Mouse (Mus musculus) hindbrain, embryonic 12.5 days (tissue): Measurements from ENCODE around the gene Dnal4. TPM values are rescaled to one million over a fixed set of nuclear protein-coding genes. Genes with fewer than 3 reads are reported as not detected.

Experiments used
- ATAC-seq: fragments of 200-750 bp; cut with Nextera tagmentation; 2 replicates; pipeline ENCODE4 v1.8.0; 2017; ENCODE audit warnings: moderate TSS enrichment; ENCODE audit not compliant: low FRiP score
- H3K27ac ChIP-seq: fragments of 300-500 bp; sonication (generic); 2 replicates; pipeline ENCODE4 v1.5.1; 2016; ENCODE audit warnings: mild to moderate bottlenecking
- H3K27me3 ChIP-seq: fragments of 300-500 bp; sonication (generic); 2 replicates; pipeline ENCODE4 v1.6.1; 2016; ENCODE audit warnings: mild to moderate bottlenecking
- H3K36me3 ChIP-seq: fragments of 300-500 bp; sonication (generic); 2 replicates; pipeline ENCODE4 v1.6.1; 2016; ENCODE audit warnings: mild to moderate bottlenecking
- H3K4me1 ChIP-seq: fragments of 300-500 bp; sonication (generic); 2 replicates; pipeline ENCODE4 v1.6.1; 2016
- H3K4me2 ChIP-seq: fragments of 300-500 bp; sonication (generic); replicated peaks from 2 replicates; pipeline ENCODE4 v1.6.1; 2016; ENCODE audit warnings: mild to moderate bottlenecking
- H3K4me3 ChIP-seq: fragments of 300-500 bp; sonication (generic); 2 replicates; pipeline ENCODE4 v1.5.1; 2016; ENCODE audit warnings: mild to moderate bottlenecking
- H3K9ac ChIP-seq: fragments of 300-500 bp; sonication (generic); 2 replicates; pipeline ENCODE4 v1.6.1; 2016; ENCODE audit warnings: mild to moderate bottlenecking, moderate library complexity
- H3K9me3 ChIP-seq: fragments of 300-500 bp; sonication (generic); replicated peaks from 2 replicates; pipeline ENCODE4 v1.6.1; 2016; ENCODE audit warnings: mild to moderate bottlenecking
- WGBS: fragments of 180-500 bp; shearing (Covaris S2); methylation state at CpG from one replicate; pipeline ENCODE4 v1.1.7; 2016; 5-methylcytosine and 5-hydroxymethylcytosine counted together
- polyA plus RNA-seq: library from polyadenylated mRNA; unstranded; fragments of >200 nt; fragmentation: Nextera tagmentation; extraction: Ambion mirVana; gene quantifications from 2 replicates; pipeline ENCODE4 v1.2.1, GENCODE M21; 2016

Dnal4 gene
- polyA plus RNA-seq, 1 experiment from 2014 or later, result 76.8 TPM

DNA sequence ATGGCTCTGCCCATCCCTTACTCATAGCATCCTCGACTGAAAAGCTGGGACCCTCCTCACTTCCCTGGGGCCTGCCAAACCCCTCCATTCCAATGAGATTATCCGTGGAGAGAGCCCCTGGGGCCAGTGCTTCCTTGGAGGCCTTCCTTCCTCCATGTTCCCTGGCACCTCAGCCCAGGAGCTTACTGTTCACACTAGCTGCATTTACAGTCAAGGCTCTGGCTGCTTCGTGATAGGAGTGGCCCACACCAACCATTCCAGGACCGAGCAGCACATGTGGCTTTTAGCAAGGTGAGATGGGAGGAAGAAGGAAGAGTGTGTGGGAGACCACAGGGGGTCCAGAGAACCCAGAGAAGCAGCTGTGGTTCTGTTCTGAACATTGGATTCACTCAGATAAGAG lies 23.8 kb downstream of the Dnal4 start:
- Histone ChIP-seq H3K4me2 (no peak overlapping the region), H3K27ac (no peak overlapping the region), H3K4me3 (no peak overlapping the region), H3K36me3 (no peaks in the 10 kb centered on the region), H3K9me3 (no peaks in the 10 kb centered on the region), H3K27me3 (no peaks in the 10 kb centered on the region), H3K9ac (no peak overlapping the region; the same call in 1 of the 2 replicates), H3K4me1 (peaks cover 11% of the 10 kb centered on the region)
- 54% methylated on average over 4 of the region's 4 CpGs for WGBS
- peak; percentile 31; the same call in 1 of the 2 replicates for ATAC-seq

DNA sequence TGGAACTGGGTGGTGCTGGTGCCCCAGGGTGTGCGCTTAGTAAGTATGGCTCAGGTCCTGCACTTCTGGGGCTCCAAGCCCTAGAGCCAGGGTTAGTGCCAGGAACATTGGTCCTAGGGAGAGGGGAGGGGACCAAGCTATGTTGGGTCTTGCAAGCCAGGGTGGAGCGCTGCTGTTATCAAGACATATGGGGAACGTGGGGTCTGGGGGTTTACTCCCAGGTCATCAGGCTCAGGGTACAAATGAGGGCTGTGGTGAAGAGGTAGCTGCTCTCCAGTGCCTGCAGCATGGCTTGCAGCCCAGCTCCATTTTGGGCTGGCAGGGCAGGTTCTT lies 24.3 kb downstream of the Dnal4 start:
- Histone ChIP-seq H3K9me3 (no peaks in the 10 kb centered on the region), H3K27me3 (no peaks in the 10 kb centered on the region), H3K4me1 (peaks cover 11% of the 10 kb centered on the region), H3K36me3 (no peaks in the 10 kb centered on the region), H3K9ac (no peak overlapping the region; the same call in 1 of the 2 replicates), H3K4me3 (no peak overlapping the region), H3K4me2 (no peak overlapping the region), H3K27ac (no peak overlapping the region)
- ATAC-seq, result no peak; the same call in 1 of the 2 replicates
- 80% methylated on average over 3 of the region's 3 CpGs for WGBS

DNA sequence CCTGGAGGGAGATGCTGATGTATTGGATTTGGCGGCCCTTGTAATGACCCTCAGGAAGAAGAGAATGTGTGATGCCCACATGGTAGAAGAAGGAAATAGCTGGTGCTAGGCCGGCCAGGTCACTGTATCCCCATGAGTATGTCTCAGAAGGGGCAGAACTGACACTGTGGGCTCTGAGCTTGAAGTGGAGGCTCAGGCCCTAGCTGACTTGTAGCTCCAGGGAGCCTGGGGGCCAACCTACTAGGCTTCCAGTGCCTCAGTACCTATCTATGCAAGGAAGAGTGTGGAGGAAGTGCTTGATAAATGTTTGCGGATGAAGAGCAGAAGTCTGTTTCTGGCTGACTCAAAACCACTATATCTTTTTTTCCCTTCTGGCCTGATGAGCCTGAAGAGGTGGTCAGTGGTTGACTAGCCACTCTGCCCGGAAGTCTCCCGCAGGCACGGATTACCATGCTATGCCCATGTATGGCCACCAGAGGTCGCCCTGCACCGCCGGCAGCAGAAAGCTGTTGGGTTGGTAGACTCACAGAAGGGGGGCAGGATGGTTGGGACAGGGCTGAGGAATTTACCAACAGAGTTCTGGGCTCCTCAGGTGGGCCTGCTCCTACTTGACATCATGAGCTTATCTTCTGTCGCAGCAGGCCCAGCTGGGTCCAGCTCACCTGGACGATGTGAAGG lies 24.8 kb downstream of the Dnal4 start:
- Histone ChIP-seq H3K27me3 (no peaks in the 10 kb centered on the region), H3K4me1 (peaks cover 11% of the 10 kb centered on the region), H3K9me3 (no peaks in the 10 kb centered on the region), H3K4me2 (no peak overlapping the region), H3K9ac (no peak overlapping the region), H3K4me3 (no peak overlapping the region), H3K27ac (no peak overlapping the region), H3K36me3 (no peaks in the 10 kb centered on the region)
- ATAC-seq, result 0 out of 2 replicates have a peak, but pooled peaks have one; percentile 25
- 22% methylated on average over 11 of the region's 11 CpGs for WGBS

DNA sequence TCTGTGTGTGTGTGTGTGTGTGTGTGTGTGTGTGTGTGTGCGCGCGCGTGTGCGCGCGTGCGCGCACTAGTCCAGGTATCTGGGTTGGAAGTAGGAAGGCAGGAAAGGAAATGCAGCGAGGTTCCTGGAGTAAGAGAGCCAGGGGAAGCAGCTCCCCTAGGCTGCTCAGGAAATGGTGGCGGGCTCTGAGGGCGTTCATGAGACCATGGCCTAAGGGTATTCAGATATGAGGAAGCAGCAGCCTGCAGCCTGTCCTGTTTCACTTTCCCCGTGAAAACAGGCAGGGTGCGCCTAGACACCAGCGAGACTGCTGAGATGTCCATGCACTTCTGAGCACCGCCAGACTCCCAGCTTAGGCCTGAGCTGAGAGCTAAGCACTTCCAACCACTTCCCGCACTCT lies 25.9 kb downstream of the Dnal4 start:
- no peaks in the 10 kb centered on the region for H3K9me3 ChIP-seq
- WGBS, result 90% methylated on average over 17 of the region's 17 CpGs

DNA sequence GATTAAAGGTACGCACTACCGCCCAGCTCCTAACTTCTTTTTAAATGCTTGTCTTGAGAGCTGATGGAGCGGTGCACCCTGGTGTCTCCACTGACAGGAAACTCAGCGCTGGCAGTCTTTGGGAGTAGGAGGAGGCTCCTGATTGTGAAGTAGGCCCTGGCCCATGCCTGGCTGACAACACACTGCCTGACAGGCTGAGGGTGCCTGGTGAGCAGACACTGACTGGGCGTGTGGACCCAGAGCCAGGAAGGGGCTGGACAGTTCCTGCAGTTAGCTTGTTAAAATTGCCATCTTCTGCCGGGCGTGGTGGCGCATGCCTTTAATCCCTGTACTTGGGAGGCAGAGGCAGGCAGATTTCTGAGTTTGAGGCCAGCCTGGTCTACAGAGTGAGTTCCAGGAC lies 27.4 kb downstream of the Dnal4 start:
- Histone ChIP-seq H3K4me1 (no peaks in the 10 kb centered on the region), H3K27ac (no peak overlapping the region), H3K9me3 (no peaks in the 10 kb centered on the region), H3K9ac (no peak overlapping the region), H3K36me3 (no peaks in the 10 kb centered on the region), H3K4me3 (no peak overlapping the region), H3K27me3 (no peaks in the 10 kb centered on the region), H3K4me2 (no peak overlapping the region)
- ATAC-seq, result no peak
- WGBS, result 86% methylated on average over 8 of the region's 8 CpGs

More for the DNA sequence above, 25.9 kb downstream of the Dnal4 start:
- H3K36me3 ChIP-seq, result no peaks in the 10 kb centered on the region
- ATAC-seq, result no peak
- H3K9ac ChIP-seq, result no peak overlapping the region
- H3K4me1 ChIP-seq, result peaks cover 9% of the 10 kb centered on the region
- H3K27ac ChIP-seq, result no peak overlapping the region; the same call in 1 of the 2 replicates
- no peak overlapping the region for H3K4me3 ChIP-seq
- H3K4me2 ChIP-seq, result no peak overlapping the region
- H3K27me3 ChIP-seq, result no peaks in the 10 kb centered on the region

DNA sequence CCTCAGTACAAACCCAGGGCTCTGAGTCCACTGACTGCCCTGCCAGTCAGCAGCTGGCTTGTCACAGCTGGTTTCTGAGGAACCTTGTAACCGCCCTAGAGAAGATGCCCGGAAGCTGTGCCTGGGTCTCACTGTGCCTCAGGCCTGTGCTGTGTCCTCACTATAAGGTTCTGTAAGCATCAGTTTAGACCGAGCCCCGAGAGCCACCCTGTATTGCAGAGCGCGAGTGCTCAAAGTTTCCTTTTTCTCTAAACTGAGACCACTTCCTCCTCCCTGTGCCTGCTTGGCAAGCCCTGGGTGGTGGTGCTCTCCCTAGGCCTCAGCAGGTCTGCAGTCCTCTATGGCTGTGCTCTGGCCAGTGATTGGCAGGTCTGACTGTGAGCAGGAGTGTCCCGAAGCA lies 28.5 kb downstream of the Dnal4 start:
- Histone ChIP-seq H3K36me3 (no peaks in the 10 kb centered on the region), H3K4me1 (no peaks in the 10 kb centered on the region), H3K9me3 (no peaks in the 10 kb centered on the region), H3K9ac (no peak overlapping the region), H3K27ac (no peak overlapping the region), H3K4me2 (no peak overlapping the region), H3K4me3 (no peak overlapping the region), H3K27me3 (no peaks in the 10 kb centered on the region)
- 89% methylated on average over 7 of the region's 7 CpGs for WGBS
- no peak for ATAC-seq

DNA sequence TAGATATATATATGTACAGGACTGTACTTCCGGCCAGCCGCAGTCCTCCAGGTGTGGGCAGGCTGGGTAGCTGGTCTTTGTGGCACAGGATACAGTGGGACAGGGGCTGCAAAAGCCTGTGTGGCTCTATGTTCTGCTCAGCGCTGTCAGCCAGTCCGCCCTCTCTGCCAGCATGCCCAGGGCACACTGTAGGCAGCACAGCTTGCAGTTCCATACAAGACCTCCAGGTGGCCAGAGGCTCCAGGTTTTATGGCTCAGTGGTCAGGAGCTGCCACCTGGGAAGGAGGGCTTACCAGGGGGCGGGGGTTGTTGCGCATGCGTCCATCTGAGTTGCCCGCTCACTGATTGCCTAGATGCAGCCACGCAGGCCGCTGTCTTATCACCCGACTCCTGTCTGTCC lies 29.7 kb downstream of the Dnal4 start:
- WGBS, result 60% methylated on average over 11 of the region's 11 CpGs
- H3K4me1 ChIP-seq, result no peaks in the 10 kb centered on the region
- H3K4me3 ChIP-seq, result no peak overlapping the region
- H3K36me3 ChIP-seq, result no peaks in the 10 kb centered on the region
- H3K27ac ChIP-seq, result no peak overlapping the region
- H3K4me2 ChIP-seq, result 0 out of 2 replicates have a peak overlapping the region, but pooled peaks have one; percentile 2
- H3K27me3 ChIP-seq, result no peaks in the 10 kb centered on the region
- H3K9me3 ChIP-seq, result no peaks in the 10 kb centered on the region
- ATAC-seq, result peak; percentile 62
- no peak overlapping the region for H3K9ac ChIP-seq

DNA sequence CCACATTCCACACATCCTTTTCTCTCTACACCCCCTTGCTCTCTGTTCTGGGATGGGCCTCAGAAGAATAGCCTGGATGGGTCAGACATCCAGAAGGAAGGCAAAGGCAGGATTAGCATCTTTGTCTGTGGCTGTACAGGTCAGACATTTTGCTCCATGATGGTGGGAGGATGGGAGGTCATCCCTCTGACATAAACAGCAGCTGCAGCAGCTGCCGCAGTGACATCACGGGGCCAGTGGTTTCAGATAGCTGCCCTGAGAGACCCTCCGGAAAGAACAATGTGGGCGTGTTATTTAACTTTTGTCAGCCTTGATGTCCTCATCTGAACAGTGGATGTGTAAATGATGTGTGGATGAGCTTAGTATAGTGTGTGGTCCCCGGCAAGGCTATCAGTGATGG lies 31.8 kb downstream of the Dnal4 start:
- H3K27me3 ChIP-seq, result no peaks in the 10 kb centered on the region
- no peak overlapping the region for H3K4me3 ChIP-seq
- peaks cover 6% of the 10 kb centered on the region for H3K4me1 ChIP-seq
- no peak overlapping the region for H3K27ac ChIP-seq
- H3K4me2 ChIP-seq, result no peak overlapping the region
- no peak for ATAC-seq
- no peaks in the 10 kb centered on the region for H3K36me3 ChIP-seq
- WGBS, result 89% methylated on average over 5 of the region's 5 CpGs
- no peak overlapping the region for H3K9ac ChIP-seq
- H3K9me3 ChIP-seq, result no peaks in the 10 kb centered on the region

DNA sequence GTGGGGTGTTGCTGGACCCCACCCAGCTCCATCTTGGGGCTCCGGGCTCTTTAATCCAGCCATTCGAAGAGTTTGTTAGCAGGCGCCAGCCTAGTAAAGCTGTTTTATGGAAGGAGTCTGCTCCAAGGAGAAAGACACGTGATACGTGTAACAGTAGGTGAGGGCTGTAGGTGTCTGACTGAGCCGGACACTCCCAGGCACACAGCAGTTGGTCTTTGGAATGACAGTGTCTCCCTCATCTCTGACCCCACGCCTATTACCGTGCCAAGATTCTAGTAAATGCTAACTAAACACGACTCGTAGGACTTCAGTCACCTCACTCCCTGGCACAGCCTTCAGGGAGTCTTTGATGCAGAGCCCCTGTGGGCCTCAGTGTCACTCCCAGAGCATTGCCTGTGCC lies 32.3 kb downstream of the Dnal4 start:
- H3K27me3 ChIP-seq, result no peaks in the 10 kb centered on the region
- H3K9me3 ChIP-seq, result no peaks in the 10 kb centered on the region
- H3K4me2 ChIP-seq, result no peak overlapping the region
- no peak overlapping the region for H3K9ac ChIP-seq
- no peaks in the 10 kb centered on the region for H3K36me3 ChIP-seq
- ATAC-seq, result no peak
- no peak overlapping the region for H3K4me3 ChIP-seq
- peaks cover 12% of the 10 kb centered on the region for H3K4me1 ChIP-seq
- H3K27ac ChIP-seq, result no peak overlapping the region
- 88% methylated on average over 10 of the region's 10 CpGs for WGBS

DNA sequence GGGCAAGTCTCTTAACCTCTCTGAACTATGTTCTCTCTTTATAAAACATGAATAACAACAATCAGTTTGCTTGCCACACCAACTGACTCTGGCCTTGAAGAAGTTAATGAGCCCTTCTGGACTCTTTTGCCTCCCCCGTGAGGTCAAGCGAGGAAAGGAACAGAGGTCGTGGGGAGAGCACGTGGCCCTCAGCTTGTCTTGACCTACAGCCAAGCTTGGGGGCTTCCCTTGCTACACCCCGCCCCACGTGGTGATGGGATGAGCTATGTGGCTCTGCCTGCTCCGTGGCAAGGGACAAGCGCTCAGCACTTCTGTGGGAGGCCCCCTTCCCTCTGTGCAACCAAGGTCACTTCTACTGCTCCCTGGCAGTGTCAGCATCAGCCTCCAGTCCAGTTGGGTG lies 32.9 kb downstream of the Dnal4 start:
- Histone ChIP-seq H3K27me3 (no peaks in the 10 kb centered on the region), H3K27ac (no peak overlapping the region), H3K4me3 (no peak overlapping the region), H3K4me2 (no peak overlapping the region), H3K4me1 (peaks cover 17% of the 10 kb centered on the region), H3K9me3 (no peaks in the 10 kb centered on the region), H3K36me3 (no peaks in the 10 kb centered on the region), H3K9ac (no peak overlapping the region)
- WGBS, result 77% methylated on average over 8 of the region's 8 CpGs
- ATAC-seq, result no peak

DNA sequence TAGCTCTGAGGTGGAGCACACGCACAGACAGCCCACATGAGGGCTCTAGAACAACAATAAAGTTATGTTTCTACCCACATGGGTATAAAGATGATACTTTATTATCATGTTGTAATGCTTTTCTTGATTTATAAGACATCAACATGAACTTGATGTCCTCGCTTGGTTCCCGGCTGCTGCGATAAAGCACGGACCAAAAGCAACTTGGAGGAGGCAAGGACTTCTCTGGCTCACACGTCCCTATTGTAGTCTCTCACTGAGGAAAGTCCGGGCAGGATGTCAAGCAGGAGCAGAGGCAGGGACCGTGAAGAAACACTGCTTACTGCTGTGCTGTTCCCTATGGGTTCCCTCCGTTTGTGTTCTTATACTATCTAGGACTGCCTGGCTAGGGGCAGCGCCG lies 33.6 kb downstream of the Dnal4 start:
- no peaks in the 10 kb centered on the region for H3K27me3 ChIP-seq
- no peak for ATAC-seq
- H3K4me2 ChIP-seq, result no peak overlapping the region
- no peak overlapping the region for H3K27ac ChIP-seq
- H3K4me3 ChIP-seq, result no peak overlapping the region
- no peaks in the 10 kb centered on the region for H3K9me3 ChIP-seq
- WGBS, result 94% methylated on average over 11 of the region's 11 CpGs
- peaks cover 7% of the 10 kb centered on the region; the same call in 1 of the 2 replicates for H3K36me3 ChIP-seq
- H3K9ac ChIP-seq, result no peak overlapping the region
- peaks cover 23% of the 10 kb centered on the region for H3K4me1 ChIP-seq

DNA sequence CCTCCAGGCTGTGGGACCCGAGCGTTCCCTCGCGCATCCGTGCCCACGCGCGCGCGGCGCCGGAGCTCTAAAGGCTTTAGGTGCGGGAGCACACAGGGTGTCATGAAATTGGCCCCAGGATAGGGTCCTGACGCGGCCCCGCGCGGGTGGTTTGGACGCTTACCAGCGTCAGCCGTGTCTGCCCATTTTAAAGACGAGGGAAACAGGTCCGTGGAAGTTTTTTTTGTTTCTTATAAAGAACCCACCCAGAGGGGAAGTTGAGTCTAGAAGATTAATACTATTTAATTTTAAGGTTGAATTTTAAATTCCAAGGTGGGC lies 35.0 kb downstream of the Dnal4 start:
- no peaks in the 10 kb centered on the region for H3K27me3 ChIP-seq
- peak overlapping the region; percentile 92 for H3K4me3 ChIP-seq
- H3K4me2 ChIP-seq, result peak overlapping the region; percentile 63
- ATAC-seq, result no peak
- H3K27ac ChIP-seq, result peak overlapping the region; percentile 77; the same call in 1 of the 2 replicates
- H3K9me3 ChIP-seq, result no peaks in the 10 kb centered on the region
- under 1% methylated on average over 23 of the region's 23 CpGs for WGBS
- H3K9ac ChIP-seq, result peak overlapping the region; percentile 96
- peaks cover 19% of the 10 kb centered on the region for H3K36me3 ChIP-seq
- H3K4me1 ChIP-seq, result peaks cover 27% of the 10 kb centered on the region

DNA sequence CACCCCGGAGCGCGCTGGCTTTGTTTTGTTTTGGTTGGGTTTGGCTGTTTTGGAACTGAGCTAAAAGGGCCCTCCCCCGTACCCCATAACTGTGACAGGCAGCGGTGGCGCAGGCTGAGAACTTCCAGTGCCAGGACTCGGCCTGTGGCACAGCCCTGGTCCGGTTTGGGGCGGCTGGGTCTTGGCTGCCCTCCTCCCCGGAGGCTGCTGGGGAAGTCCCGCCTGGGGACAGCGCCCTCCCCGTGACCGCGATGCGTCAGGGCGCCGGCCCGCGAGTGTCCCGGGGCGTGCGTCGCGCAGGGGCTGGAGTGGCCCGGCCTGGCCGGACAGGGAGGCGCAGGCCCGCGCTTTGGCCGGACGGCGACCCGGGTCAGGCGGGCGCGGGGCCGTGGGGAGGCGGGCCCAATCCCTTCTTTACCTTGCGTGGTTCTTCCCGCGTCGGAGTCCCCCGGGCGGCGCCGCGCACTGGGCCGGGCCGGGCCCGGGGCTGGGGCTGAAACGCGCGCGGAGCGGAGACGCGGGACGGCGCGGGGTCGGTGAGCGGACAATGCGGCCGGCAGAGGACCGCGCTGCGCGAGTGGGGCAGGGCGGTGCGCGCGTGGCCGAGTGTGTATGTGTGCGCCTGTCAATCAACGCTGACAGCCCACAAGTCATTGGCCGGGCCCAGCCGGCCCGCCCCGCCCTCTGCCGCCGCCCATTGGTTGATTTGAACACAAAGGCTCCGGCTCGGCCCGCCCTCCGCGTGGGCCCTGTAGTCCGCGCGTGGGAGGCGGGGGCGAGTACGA lies 35.5 kb downstream of the Dnal4 start, which contains the start of gene Sun2:
TSS of gene Sun2 (minus strand) at position 616 of the 785 bp plus-strand sequence.
- peak; percentile 92 for ATAC-seq
- peaks cover 25% of the 10 kb centered on the region for H3K36me3 ChIP-seq
- H3K4me1 ChIP-seq, result peaks cover 27% of the 10 kb centered on the region
- peak within 1 kb of the TSS; percentile 96 for H3K9ac ChIP-seq
- H3K4me3 ChIP-seq, result peak within 1 kb of the TSS; percentile 92
- H3K27ac ChIP-seq, result peak within 1 kb of the TSS; percentile 77
- H3K4me2 ChIP-seq, result peak within 1 kb of the TSS; percentile 63
- no peaks in the 10 kb centered on the region for H3K27me3 ChIP-seq
- no peaks in the 10 kb centered on the region for H3K9me3 ChIP-seq
- under 1% methylated on average over 92 of the region's 93 CpGs for WGBS
